Mouse (Mus musculus): ENCODE measurements around the gene Fggy. TPM values are rescaled to one million over a fixed set of nuclear protein-coding genes. Genes with fewer than 3 reads are reported as not detected.
A peak's percentile ranks its signal among the peaks of the same experiment; 100 is the strongest.

Gene Fggy
- polyA plus RNA-seq, 1 experiment from 2014 or later, result 15.0 TPM

GRCm38 (mm10) chr4:95915628-95916579 is 358.6 kb downstream of the Fggy start:
- peak; percentile 47; the same call in 1 of the 2 replicates for ATAC-seq

GRCm38 (mm10) chr4:95917703-95918102 is 360.4 kb downstream of the Fggy start:
- no peak overlapping the region for H3K27ac ChIP-seq
- H3K36me3 ChIP-seq, result no peaks in the 10 kb centered on the region
- H3K4me2 ChIP-seq (replicated peaks), result no peak overlapping the region
- H3K4me1 ChIP-seq (replicated peaks), result no peaks in the 10 kb centered on the region
- ATAC-seq, result no peak
- no peaks in the 10 kb centered on the region for H3K27me3 ChIP-seq (replicated peaks)
- 58% methylated on average over 6 of the region's 6 CpGs for WGBS
- no peak overlapping the region for H3K9ac ChIP-seq
- H3K4me3 ChIP-seq (replicated peaks), result no peak overlapping the region
- no peaks in the 10 kb centered on the region for H3K9me3 ChIP-seq

More at GRCm38 (mm10) chr4:95915628-95916579, 358.6 kb downstream of the Fggy start:
- no peaks in the 10 kb centered on the region for H3K27me3 ChIP-seq (replicated peaks)
- H3K4me3 ChIP-seq (replicated peaks), result no peak overlapping the region
- 68% methylated on average over 8 of the region's 8 CpGs for WGBS
- no peak overlapping the region for H3K27ac ChIP-seq
- no peaks in the 10 kb centered on the region for H3K9me3 ChIP-seq
- H3K4me1 ChIP-seq (replicated peaks), result no peaks in the 10 kb centered on the region
- H3K36me3 ChIP-seq, result no peaks in the 10 kb centered on the region
- no peak overlapping the region for H3K4me2 ChIP-seq (replicated peaks)
- no peak overlapping the region for H3K9ac ChIP-seq

GRCm38 (mm10) chr4:95920448-95920847 is 363.1 kb downstream of the Fggy start:
- WGBS, result 74% methylated on average over 4 of the region's 4 CpGs
- H3K4me3 ChIP-seq (replicated peaks), result no peak overlapping the region
- H3K9me3 ChIP-seq, result no peaks in the 10 kb centered on the region
- H3K9ac ChIP-seq, result no peak overlapping the region
- H3K4me2 ChIP-seq (replicated peaks), result no peak overlapping the region
- no peak overlapping the region for H3K27ac ChIP-seq
- no peaks in the 10 kb centered on the region for H3K27me3 ChIP-seq (replicated peaks)
- no peaks in the 10 kb centered on the region for H3K36me3 ChIP-seq
- no peaks in the 10 kb centered on the region for H3K4me1 ChIP-seq (replicated peaks)
- ATAC-seq, result peak; percentile 57

GRCm38 (mm10) chr4:95924210-95925184 is 367.2 kb downstream of the Fggy start:
- ATAC-seq, result peak; percentile 60
- WGBS, result 8% methylated on average over 7 of the region's 7 CpGs

GRCm38 (mm10) chr4:95928846-95929245 is 371.5 kb downstream of the Fggy start:
- H3K9me3 ChIP-seq, result no peaks in the 10 kb centered on the region
- H3K27ac ChIP-seq, result no peak overlapping the region
- ATAC-seq, result no peak
- 92% methylated on average over 1 of the region's 1 CpGs for WGBS
- no peaks in the 10 kb centered on the region for H3K36me3 ChIP-seq
- H3K27me3 ChIP-seq (replicated peaks), result no peaks in the 10 kb centered on the region
- no peak overlapping the region for H3K9ac ChIP-seq
- H3K4me3 ChIP-seq (replicated peaks), result no peak overlapping the region
- no peaks in the 10 kb centered on the region for H3K4me1 ChIP-seq (replicated peaks)
- H3K4me2 ChIP-seq (replicated peaks), result no peak overlapping the region

More at GRCm38 (mm10) chr4:95924210-95925184, 367.2 kb downstream of the Fggy start:
- Histone ChIP-seq H3K27me3 (replicated peaks) (no peaks in the 10 kb centered on the region), H3K4me1 (replicated peaks) (no peaks in the 10 kb centered on the region), H3K36me3 (no peaks in the 10 kb centered on the region), H3K9ac (no peak overlapping the region), H3K4me3 (replicated peaks) (no peak overlapping the region), H3K9me3 (no peaks in the 10 kb centered on the region), H3K4me2 (replicated peaks) (no peak overlapping the region), H3K27ac (no peak overlapping the region)

GRCm38 (mm10) chr4:95929936-95930335 is 372.6 kb downstream of the Fggy start:
- Histone ChIP-seq H3K36me3 (no peaks in the 10 kb centered on the region), H3K4me3 (replicated peaks) (no peak overlapping the region), H3K27ac (no peak overlapping the region), H3K27me3 (replicated peaks) (no peaks in the 10 kb centered on the region), H3K9me3 (no peaks in the 10 kb centered on the region), H3K9ac (no peak overlapping the region), H3K4me2 (replicated peaks) (no peak overlapping the region), H3K4me1 (replicated peaks) (no peaks in the 10 kb centered on the region)
- WGBS, result 86% methylated on average over 1 of the region's 1 CpGs
- no peak for ATAC-seq

- H3K27ac ChIP-seq, result no peak overlapping the region
- H3K4me2 ChIP-seq (replicated peaks), result no peak overlapping the region
- no peaks in the 10 kb centered on the region for H3K9me3 ChIP-seq
- ATAC-seq, result no peak
- no peaks in the 10 kb centered on the region for H3K36me3 ChIP-seq
- H3K27me3 ChIP-seq (replicated peaks), result no peaks in the 10 kb centered on the region
- H3K9ac ChIP-seq, result no peak overlapping the region
- WGBS, result 55% methylated on average over 2 of the region's 2 CpGs
- H3K4me3 ChIP-seq (replicated peaks), result no peak overlapping the region
- H3K4me1 ChIP-seq (replicated peaks), result no peaks in the 10 kb centered on the region
These were observed 374.0 kb downstream of the Fggy start for GRCm38 (mm10) chr4:95931331-95931730.

GRCm38 (mm10) chr4:95933801-95934356 is 376.6 kb downstream of the Fggy start:
- no peak overlapping the region for H3K4me2 ChIP-seq (replicated peaks)
- H3K27me3 ChIP-seq (replicated peaks), result no peaks in the 10 kb centered on the region
- no peak overlapping the region for H3K9ac ChIP-seq
- no peaks in the 10 kb centered on the region for H3K9me3 ChIP-seq
- H3K27ac ChIP-seq, result peak overlapping the region; percentile 72
- H3K4me3 ChIP-seq (replicated peaks), result no peak overlapping the region
- ATAC-seq, result peak; percentile 88
- 72% methylated on average over 9 of the region's 9 CpGs for WGBS
- no peaks in the 10 kb centered on the region for H3K4me1 ChIP-seq (replicated peaks)
- no peaks in the 10 kb centered on the region for H3K36me3 ChIP-seq

GRCm38 (mm10) chr4:95934384-95935035 is 377.2 kb downstream of the Fggy start:
- Histone ChIP-seq H3K9ac (no peak overlapping the region), H3K4me2 (replicated peaks) (no peak overlapping the region), H3K27me3 (replicated peaks) (no peaks in the 10 kb centered on the region), H3K9me3 (no peaks in the 10 kb centered on the region), H3K36me3 (no peaks in the 10 kb centered on the region), H3K27ac (peak overlapping the region; percentile 72), H3K4me3 (replicated peaks) (no peak overlapping the region), H3K4me1 (replicated peaks) (no peaks in the 10 kb centered on the region)
- peak; percentile 96 for ATAC-seq
- 79% methylated on average over 4 of the region's 4 CpGs for WGBS

GRCm38 (mm10) chr4:95938701-95939100 is 381.4 kb downstream of the Fggy start:
- H3K27me3 ChIP-seq (replicated peaks), result no peaks in the 10 kb centered on the region
- no peaks in the 10 kb centered on the region for H3K4me1 ChIP-seq (replicated peaks)
- H3K9ac ChIP-seq, result no peak overlapping the region
- no peak overlapping the region for H3K27ac ChIP-seq
- H3K4me3 ChIP-seq (replicated peaks), result no peak overlapping the region
- WGBS, result 77% methylated on average over 3 of the region's 3 CpGs
- peak; percentile 17; the same call in 1 of the 2 replicates for ATAC-seq
- H3K4me2 ChIP-seq (replicated peaks), result no peak overlapping the region
- no peaks in the 10 kb centered on the region for H3K9me3 ChIP-seq
- no peaks in the 10 kb centered on the region for H3K36me3 ChIP-seq

- Histone ChIP-seq H3K4me3 (replicated peaks) (no peak overlapping the region), H3K27me3 (replicated peaks) (no peaks in the 10 kb centered on the region), H3K9ac (no peak overlapping the region), H3K9me3 (no peaks in the 10 kb centered on the region), H3K4me2 (replicated peaks) (no peak overlapping the region), H3K27ac (no peak overlapping the region), H3K36me3 (no peaks in the 10 kb centered on the region), H3K4me1 (replicated peaks) (no peaks in the 10 kb centered on the region)
- 77% methylated on average over 1 of the region's 1 CpGs for WGBS
- no peak for ATAC-seq
These were observed 390.6 kb downstream of the Fggy start for GRCm38 (mm10) chr4:95947896-95948295.

All from intestine, embryonic 15.5 days (tissue).